Mouse (Mus musculus) C2C12 (cell line): ENCODE results near the gene Caln1. TPM values are rescaled to one million over a fixed set of nuclear protein-coding genes. Genes with fewer than 3 reads are reported as not detected.

Experiments used
- H3K27me3 ChIP-seq: one replicate; pipeline ENCODE4 v1.6.1; 2011; ENCODE audit not compliant: control insufficient read depth, insufficient read depth, insufficient read length
- H3K36me3 ChIP-seq: one replicate; pipeline ENCODE4 v1.6.1; 2011; ENCODE audit not compliant: control insufficient read depth, insufficient read depth
- H3K4me3 ChIP-seq: one replicate; pipeline ENCODE4 v1.5.1; 2011; ENCODE audit warnings: mild to moderate bottlenecking, control low read depth; ENCODE audit not compliant: poor library complexity, insufficient read depth, severe bottlenecking
- H3K79me2 ChIP-seq: one replicate; pipeline ENCODE4 v1.6.1; 2011; ENCODE audit not compliant: control insufficient read depth, insufficient read depth
- H3K79me3 ChIP-seq: one replicate; pipeline ENCODE4 v1.6.1; 2011; ENCODE audit warnings: low read depth, control low read depth
- H3ac ChIP-seq: one replicate; pipeline ENCODE3; 2011; ENCODE audit warnings: low read depth; ENCODE audit not compliant: control insufficient read depth, insufficient read length
- CEBPB ChIP-seq: IDR thresholded peaks from one replicate; pipeline ENCODE4 v1.6.1; 2011; ENCODE audit warnings: low read depth, mild to moderate bottlenecking, control low read depth, moderate library complexity
- CTCF ChIP-seq: IDR thresholded peaks from one replicate; pipeline ENCODE4 v1.5.1; 2011; ENCODE audit not compliant: control insufficient read depth, insufficient read depth, insufficient read length
- FOSL1 ChIP-seq: IDR thresholded peaks from one replicate; pipeline ENCODE4 v1.8.0; 2011; ENCODE audit warnings: mild to moderate bottlenecking, low read length; ENCODE audit not compliant: poor library complexity, insufficient read depth, severe bottlenecking
- MAX ChIP-seq: IDR thresholded peaks from one replicate; pipeline ENCODE4 v1.6.1; 2011; ENCODE audit warnings: mild to moderate bottlenecking, control low read depth
- MYOD1 ChIP-seq: IDR thresholded peaks from one replicate; pipeline ENCODE4 v1.6.1; 2011; ENCODE audit warnings: low read depth; ENCODE audit not compliant: control insufficient read depth, insufficient read length
- MYOG ChIP-seq: IDR thresholded peaks from one replicate; pipeline ENCODE4 v1.6.1; 2011; ENCODE audit not compliant: control insufficient read depth, insufficient read length; ENCODE audit errors: extremely low read depth
- USF1 ChIP-seq: IDR thresholded peaks from one replicate; pipeline ENCODE4 v1.6.1; 2011; ENCODE audit warnings: low read depth, mild to moderate bottlenecking, control low read depth, moderate library complexity
- polyA plus RNA-seq: library from polyadenylated mRNA; unstranded; fragments of >200 nt; fragmentation: generic; extraction: Trizol; gene quantifications from one replicate; pipeline ENCODE4 v1.2.1, GENCODE M21; 2012; ENCODE audit warnings: missing spikeins

Caln1 gene
- polyA plus RNA-seq, 1 experiment = 0.02 TPM

- TF ChIP-seq USF1 = no peak
- no peak for TF ChIP-seq MYOG
- TF ChIP-seq CEBPB = no peak
- TF ChIP-seq FOSL1 = no peak
- TF ChIP-seq CTCF = no peak
- no peak for TF ChIP-seq MAX
- no peak for TF ChIP-seq MYOD1
- H3ac ChIP-seq = no peak overlapping the region
Measured at GRCm38 (mm10) chr5:130492305-130492704, 123.0 kb downstream of the Caln1 start.

GRCm38 (mm10) chr5:130502541-130502940, 133.3 kb downstream of the Caln1 start:
- Histone ChIP-seq H3K4me3 (no peak overlapping the region), H3K27me3 (no peaks in the 10 kb centered on the region), H3ac (no peak overlapping the region), H3K79me3 (no peaks in the 10 kb centered on the region), H3K79me2 (no peaks in the 10 kb centered on the region), H3K36me3 (no peaks in the 10 kb centered on the region)
- TF ChIP-seq FOSL1 = no peak
- no peak for TF ChIP-seq MYOG

More at GRCm38 (mm10) chr5:130492305-130492704, 123.0 kb downstream of the Caln1 start:
- Histone ChIP-seq H3K79me2 (no peaks in the 10 kb centered on the region), H3K79me3 (no peaks in the 10 kb centered on the region), H3K27me3 (no peaks in the 10 kb centered on the region), H3K36me3 (no peaks in the 10 kb centered on the region), H3K4me3 (no peak overlapping the region)

- Histone ChIP-seq H3K27me3 (no peaks in the 10 kb centered on the region), H3K79me3 (no peaks in the 10 kb centered on the region), H3ac (no peak overlapping the region), H3K79me2 (no peaks in the 10 kb centered on the region), H3K36me3 (no peaks in the 10 kb centered on the region), H3K4me3 (no peak overlapping the region)
- TF ChIP-seq MYOD1 (no peak), CEBPB (no peak), CTCF (no peak), USF1 (no peak), MAX (no peak), MYOG (no peak), FOSL1 (no peak)
Measured at GRCm38 (mm10) chr5:130504891-130505290, 135.6 kb downstream of the Caln1 start.

GRCm38 (mm10) chr5:130510516-130510915, 141.3 kb downstream of the Caln1 start:
- H3K27me3 ChIP-seq = no peaks in the 10 kb centered on the region
- no peak overlapping the region for H3ac ChIP-seq
- no peak for TF ChIP-seq MYOD1
- TF ChIP-seq USF1 = no peak
- TF ChIP-seq MYOG = no peak
- no peak for TF ChIP-seq CEBPB
- TF ChIP-seq FOSL1 = no peak
- TF ChIP-seq MAX = no peak

GRCm38 (mm10) chr5:130515395-130515794, 146.1 kb downstream of the Caln1 start:
- H3K79me2 ChIP-seq = no peaks in the 10 kb centered on the region
- no peaks in the 10 kb centered on the region for H3K27me3 ChIP-seq
- H3ac ChIP-seq = no peak overlapping the region
- no peaks in the 10 kb centered on the region for H3K79me3 ChIP-seq
- TF ChIP-seq FOSL1 = no peak
- no peak for TF ChIP-seq MAX
- no peak overlapping the region for H3K4me3 ChIP-seq
- no peaks in the 10 kb centered on the region for H3K36me3 ChIP-seq

More at GRCm38 (mm10) chr5:130510516-130510915, 141.3 kb downstream of the Caln1 start:
- Histone ChIP-seq H3K79me2 (no peaks in the 10 kb centered on the region), H3K36me3 (no peaks in the 10 kb centered on the region), H3K4me3 (no peak overlapping the region), H3K79me3 (no peaks in the 10 kb centered on the region)

- Histone ChIP-seq H3ac (no peak overlapping the region), H3K36me3 (no peaks in the 10 kb centered on the region), H3K79me3 (no peaks in the 10 kb centered on the region), H3K27me3 (no peaks in the 10 kb centered on the region), H3K4me3 (no peak overlapping the region), H3K79me2 (no peaks in the 10 kb centered on the region)
- no peak for TF ChIP-seq MAX
- no peak for TF ChIP-seq MYOG
- TF ChIP-seq USF1 = no peak
- TF ChIP-seq CEBPB = no peak
- TF ChIP-seq CTCF = no peak
- TF ChIP-seq FOSL1 = no peak
- no peak for TF ChIP-seq MYOD1
Measured at GRCm38 (mm10) chr5:130520527-130520926, 151.3 kb downstream of the Caln1 start.
